Comparison of ENCODE assay signal across 15 mouse cellular contexts in the genomic region with DNA sequence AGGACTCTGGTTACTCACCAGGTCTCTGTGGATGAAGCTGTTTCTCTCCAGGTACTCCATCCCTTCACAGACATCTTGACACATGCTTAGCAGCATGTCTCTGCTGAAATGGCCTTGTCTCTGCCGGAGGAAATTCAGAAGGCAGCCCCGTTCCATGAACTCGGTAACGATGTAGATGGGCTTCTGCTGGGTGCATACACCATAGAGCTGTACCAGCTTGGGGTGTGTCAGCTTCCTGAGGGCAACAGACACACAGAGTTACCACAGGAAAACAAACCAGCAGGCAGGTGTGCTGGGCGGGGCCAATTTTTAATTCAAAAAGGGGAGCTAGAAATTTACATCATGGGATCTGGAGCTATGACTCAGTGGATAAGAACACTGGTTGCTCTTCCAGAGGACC. TPM values are rescaled to one million over a fixed set of nuclear protein-coding genes. Genes with fewer than 3 reads are reported as not detected.
A peak's percentile ranks its signal among the peaks of the same experiment; 100 is the strongest.
DNase-seq lines count a peak whose midpoint lies in the region; TF ChIP-seq lines count a peak whose summit lies in the region.
"Had no signal": no experiment of that assay in that cellular context is flagged by ENCODE, and none has a peak within 500 bp of the region (broad histone marks: within the 10 kb centered on the region; RNA-seq: fewer than 3 reads in every experiment).

No protein-coding gene starts in this region.

- H3K27ac ChIP-seq in bone marrow macrophage, adult 2 months (ENCODE audit: insufficient read depth, low read depth, low read length), result peak overlapping the region; percentile 72
- peak overlapping the region; percentile 95 for H3K27ac ChIP-seq in thymus, adult 2 months (ENCODE audit: control insufficient read depth, insufficient read depth, low read length)
- H3K27ac ChIP-seq: embryonic facial prominence, embryonic 12.5 days; liver, embryonic 13.5 days had no signal

- no peak for TF ChIP-seq POLR2A in bone marrow macrophage, adult 2 months (IDR thresholded peaks at IDR 0.05; ENCODE audit: borderline replicate concordance, low read depth, low read length)
- peak; percentile 57; the same call in 1 of the 2 replicates for TF ChIP-seq POLR2A in thymus, adult 2 months (IDR thresholded peaks at IDR 0.05; ENCODE audit: control insufficient read depth, extremely low read depth, insufficient read depth, low read length, poor library complexity)

- no peaks in the 10 kb centered on the region for H3K27me3 ChIP-seq in thymus, adult 2 months (ENCODE audit: control insufficient read depth, insufficient read depth, low read length)
- H3K27me3 ChIP-seq: embryonic facial prominence, embryonic 12.5 days; heart, embryonic 12.5 days; liver, embryonic 13.5 days had no signal

- TF ChIP-seq CTCF in bone marrow macrophage, adult 2 months (IDR thresholded peaks at IDR 0.05; ENCODE audit: low read depth, low read length), result no peak
- no peak for TF ChIP-seq CTCF in thymus, adult 2 months (IDR thresholded peaks at IDR 0.05; ENCODE audit: borderline replicate concordance, control insufficient read depth, extremely low read depth, insufficient read depth, low read length, poor library complexity)

- DNase-seq in heart, adult 11 months, result peak; percentile 72
- no peak for DNase-seq in heart, postnatal 14 days
- peak; percentile 65 for DNase-seq in A20 (ENCODE audit: low read depth, low spot score)
- DNase-seq in thymus, adult 2 months, result peak; percentile 54
- DNase-seq in gastrocnemius, postnatal 4 days (ENCODE audit: low spot score in 2 of 2), result no peak
- no peak for DNase-seq in kidney, adult 9 months
- DNase-seq in kidney, adult 18-20 months, result no peak
- DNase-seq: adrenal gland, postnatal 25 days; cerebellum, adult 11 months; gastrocnemius, postnatal 10 days; liver, embryonic 13.5 days had no signal

- WGBS in thymus, adult 2 months, result 10% methylated on average over 5 of the region's 5 CpGs

- H3K4me3 ChIP-seq in bone marrow macrophage, adult 2 months (ENCODE audit: insufficient read depth, low read length), result no peak overlapping the region
- peak overlapping the region; percentile 60 for H3K4me3 ChIP-seq in thymus, adult 2 months (ENCODE audit: control insufficient read depth, insufficient read depth, low read length)
- H3K4me3 ChIP-seq: embryonic facial prominence, embryonic 12.5 days; heart, embryonic 12.5 days; liver, embryonic 13.5 days had no signal

- intact Hi-C loops in heart, postnatal 14 days (cut with DNase I), result no loop called here

- peaks cover 17% of the 10 kb centered on the region for H3K36me3 ChIP-seq in thymus, adult 2 months (ENCODE audit: control insufficient read depth, insufficient read depth, low read length)
- H3K36me3 ChIP-seq: embryonic facial prominence, embryonic 12.5 days had no signal

- H3K4me1 ChIP-seq in bone marrow macrophage, adult 2 months (ENCODE audit: control insufficient read depth, insufficient read depth, low read length), result peaks cover 26% of the 10 kb centered on the region
- H3K4me1 ChIP-seq in thymus, adult 2 months (replicated peaks; ENCODE audit: control insufficient read depth, insufficient read depth, low read length), result peaks cover 21% of the 10 kb centered on the region
- H3K4me1 ChIP-seq: embryonic facial prominence, embryonic 12.5 days; heart, embryonic 12.5 days had no signal

RNA-seq across cellular contexts. Expression of gene Txk, which starts 11.0 kb away (rescaled TPM):
- 1 to 10 TPM in 1 of 2 experiments, under 1 TPM in 1; 0.05 to 1.0 TPM for total RNA-seq in heart, postnatal 14 days (2021)
- polyA plus RNA-seq in bone marrow macrophage, adult 2 months (2012; ENCODE audit: insufficient read depth, insufficient read length, missing spikeins), result 0.24 and 0.25 TPM in 2 replicates
- polyA plus RNA-seq in thymus, adult 2 months (2012; rRNA removed), result 20.0 and 22.8 TPM in 2 replicates
- under 1 TPM; 0.18 to 0.25 TPM for total RNA-seq in gastrocnemius, postnatal 4 days (2021)
- total RNA-seq: adrenal gland, postnatal 25 days; gastrocnemius, postnatal 10 days had no signal
- polyA plus RNA-seq: heart, embryonic 12.5 days; hindbrain, embryonic 11.5 days; liver, embryonic 13.5 days had no signal

Comparison
In these comparisons a context has a peak if more than half of its experiments do, and no peak if none do; other contexts are left out.
1. DNase-seq: peak in heart, adult 11 months (single experiment), A20 (single experiment) and thymus, adult 2 months (single experiment); none in heart, postnatal 14 days (0 of 2), gastrocnemius, postnatal 4 days (0 of 2), kidney, adult 9 months (single experiment) and kidney, adult 18-20 months (single experiment).